Mouse (Mus musculus) T-helper 1 cell (primary cell): ENCODE measurements at regions not wholly inside any gene's neighbourhood (a gene's known extent, or its start where the extent isn't known, plus 50 kb on each side); places are given as distances from the start of the nearest gene placed in this dataset.

Source experiments
- in situ Hi-C: fragments of 300-600 bp; cut with MboI, MseI; formaldehyde crosslinking; loops from one replicate; pipeline ENCODE4 v1.15.1; 2025; ENCODE audit warnings: high pct_unique_total_duplicates

DNA sequence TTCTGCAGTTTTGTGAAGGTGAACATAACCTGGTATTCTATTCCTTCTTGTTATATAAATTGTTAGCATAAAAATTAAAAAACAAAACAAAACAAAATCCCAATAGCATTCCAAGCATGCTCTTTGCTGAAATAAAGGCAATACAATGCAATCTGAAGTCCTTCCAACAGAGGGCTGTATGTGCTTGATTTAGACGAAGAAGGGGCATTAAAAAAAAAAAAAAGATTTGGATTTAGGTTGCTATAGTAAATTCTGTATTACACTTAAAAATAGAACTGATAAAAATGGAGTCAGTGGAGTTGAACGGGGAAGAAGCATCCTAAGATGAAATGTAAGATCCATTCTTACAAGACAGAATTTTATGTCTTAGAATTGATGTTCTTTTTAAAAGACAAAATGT is 810.6 kb upstream of the Gm5150 start:
- in situ Hi-C loops = no loop called here

DNA sequence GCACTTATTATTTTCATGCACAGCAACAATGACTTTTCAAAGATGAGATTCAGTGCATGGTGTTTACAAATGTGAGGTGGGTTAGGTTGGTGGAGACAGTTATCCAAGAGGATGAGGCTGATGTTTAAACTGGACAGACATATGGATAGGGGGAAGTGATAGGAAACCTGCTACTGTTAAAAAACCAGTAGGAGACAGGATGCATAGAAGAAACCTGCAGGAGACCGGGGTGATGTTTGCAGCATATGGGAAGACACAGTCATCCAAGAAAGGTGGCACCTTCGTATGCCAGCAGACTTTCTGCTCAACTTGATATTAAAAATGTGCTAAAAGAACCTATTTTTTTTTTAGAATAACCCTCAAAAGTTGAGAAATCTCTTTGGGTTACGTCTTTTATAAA is 809.9 kb upstream of the Gm5150 start:
- in situ Hi-C loops = no loop called here

DNA sequence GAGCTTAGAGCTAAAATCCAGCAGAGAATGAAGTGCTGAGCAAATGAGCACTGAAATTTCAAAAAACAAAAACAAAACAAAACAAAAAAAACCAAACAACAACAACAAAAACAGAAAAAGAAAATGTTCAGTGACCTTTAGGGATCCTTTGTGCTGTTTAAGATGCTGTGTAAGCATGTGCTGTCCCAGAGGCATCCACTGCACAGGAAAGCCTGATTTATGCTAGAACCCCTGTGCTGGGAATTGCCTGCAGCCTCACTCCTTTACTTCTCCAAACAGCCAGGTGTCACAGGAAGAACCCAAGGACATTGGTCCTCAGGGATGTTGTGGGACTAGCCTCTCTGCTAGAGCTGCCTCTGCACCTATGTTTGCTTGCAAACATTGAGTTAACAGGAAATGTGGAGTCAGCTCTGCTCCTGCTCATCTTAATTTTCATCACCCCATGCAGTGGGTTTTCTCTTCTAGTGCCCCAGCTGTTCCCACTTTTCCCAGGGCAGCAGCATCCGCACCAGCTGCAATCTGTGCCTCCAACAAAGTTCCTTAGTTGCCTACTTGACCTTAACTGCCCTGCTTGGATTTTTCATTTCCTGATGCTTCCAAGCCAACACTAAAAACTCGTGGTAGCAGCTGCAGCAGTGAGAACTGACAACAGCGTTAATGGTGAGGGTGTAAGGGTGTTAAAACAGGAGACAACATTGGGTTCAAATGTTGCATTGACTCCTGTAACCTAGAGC is 804.8 kb upstream of the Gm5150 start:
- in situ Hi-C loops = no loop called here

DNA sequence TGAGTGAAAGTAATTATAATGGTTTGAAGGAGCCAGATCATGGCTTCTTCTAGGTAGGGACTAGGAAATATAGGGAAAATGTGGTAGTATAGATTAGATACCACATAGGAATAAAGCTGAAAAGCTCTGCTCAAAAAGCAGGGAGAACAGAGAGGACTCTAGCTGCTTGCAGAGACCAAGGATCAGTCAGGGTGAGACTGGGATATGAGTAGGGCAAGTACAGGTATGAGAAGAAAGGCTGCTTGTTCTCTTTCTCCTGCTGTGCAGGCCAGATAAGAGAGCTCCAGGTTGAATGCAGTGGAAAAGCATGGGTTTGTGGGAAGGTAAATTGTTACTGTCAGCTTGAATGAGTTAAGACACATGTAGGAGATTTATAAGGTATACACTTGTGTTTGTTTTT is 797.4 kb upstream of the Gm5150 start:
- in situ Hi-C loops = loop anchor here (10.0 kb wide), 1 partner anchor 271 kb away; no protein-coding TSS in a partner anchor
